Mouse (Mus musculus): Measurements from ENCODE around the gene Lat. TPM values are rescaled to one million over a fixed set of nuclear protein-coding genes. Genes with fewer than 3 reads are reported as not detected.
"Not testable (repeated sequence)": the region's sequence is repeated elsewhere in the genome, so short reads cannot be mapped to it uniquely, and the experiment has no call there.

Lat gene
- polyA plus RNA-seq, 1 experiment from 2014 or later = 2.0 TPM

DNA sequence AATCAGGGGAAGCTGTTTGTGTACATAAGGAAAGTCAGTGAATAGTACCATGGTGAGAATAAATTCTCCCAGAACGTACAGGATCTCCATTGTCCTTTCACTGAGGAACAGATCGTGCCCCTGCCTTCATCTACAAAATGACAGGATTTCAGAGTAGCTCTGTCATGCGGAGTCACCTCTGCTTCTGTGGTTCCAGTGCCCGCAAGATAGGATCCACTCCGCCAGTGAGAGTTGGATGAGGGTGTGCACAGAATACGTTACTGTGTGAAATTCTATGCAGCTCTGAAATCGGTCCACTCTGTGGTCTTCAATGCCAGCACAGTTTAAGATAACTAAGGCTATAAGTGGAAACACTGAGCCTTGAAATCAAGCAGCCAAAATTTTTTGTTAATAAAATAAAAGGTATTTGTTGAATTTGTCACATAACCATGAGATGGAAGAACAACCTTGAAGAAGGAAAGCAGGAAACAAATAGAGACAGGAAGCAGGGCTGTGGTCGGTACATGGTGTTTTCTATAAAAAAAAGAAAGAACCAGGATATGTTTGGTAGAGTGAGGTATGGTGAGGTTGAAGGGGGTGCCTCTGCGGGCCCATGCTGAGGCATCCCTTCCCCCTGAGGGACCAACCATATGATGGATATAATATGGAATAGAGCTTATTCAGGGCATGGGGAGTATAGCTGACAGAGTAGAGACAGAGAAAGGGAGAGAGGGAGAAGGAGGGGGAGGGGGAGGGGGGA is 39.3 kb downstream of the Lat start:
- no peak for ATAC-seq (ENCODE audit: insufficient read depth, low FRiP score)

DNA sequence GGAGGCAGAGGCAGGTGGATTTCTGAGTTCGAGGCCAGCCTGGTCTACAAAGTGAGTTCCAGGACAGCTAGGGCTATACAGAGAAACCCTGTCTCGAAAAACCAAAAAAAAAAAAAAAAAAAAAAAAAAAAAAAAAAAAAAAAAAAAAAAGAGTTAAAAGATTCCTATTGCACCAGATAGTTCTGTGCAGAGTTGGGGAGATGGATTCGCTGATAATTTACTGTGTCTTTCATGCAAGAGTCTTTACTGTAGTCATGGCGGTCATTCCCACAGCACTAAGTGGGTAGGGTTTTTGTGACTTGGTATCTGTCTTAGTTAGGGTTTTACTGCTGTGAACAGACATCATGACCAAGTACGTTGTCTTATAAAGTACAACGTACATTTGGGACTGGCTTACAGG is 40.5 kb downstream of the Lat start:
- H3K36me3 ChIP-seq (ENCODE audit: control insufficient read depth, insufficient read depth, low read length); H3K9me3 ChIP-seq (replicated peaks; ENCODE audit: control insufficient read depth, low read length); H3K9ac ChIP-seq (ENCODE audit: low read length); H3K4me3 ChIP-seq (replicated peaks; ENCODE audit: low read length); H3K4me2 ChIP-seq (ENCODE audit: low read depth, low read length); ATAC-seq (ENCODE audit: insufficient read depth, low FRiP score); H3K4me1 ChIP-seq (ENCODE audit: control insufficient read depth, insufficient read depth, low read length); H3K27me3 ChIP-seq (ENCODE audit: control insufficient read depth, insufficient read depth, low read length); H3K27ac ChIP-seq (ENCODE audit: low read length): not testable (repeated sequence)
- WGBS = 88% methylated on average over 5 of the region's 6 CpGs

More for the DNA sequence above, 39.3 kb downstream of the Lat start:
- Histone ChIP-seq H3K9me3 (replicated peaks; ENCODE audit: control insufficient read depth, low read length) (no peaks in the 10 kb centered on the region), H3K4me1 (ENCODE audit: control insufficient read depth, insufficient read depth, low read length) (no peaks in the 10 kb centered on the region), H3K4me2 (ENCODE audit: low read depth, low read length) (no peak overlapping the region), H3K36me3 (ENCODE audit: control insufficient read depth, insufficient read depth, low read length) (no peaks in the 10 kb centered on the region), H3K27ac (ENCODE audit: low read length) (no peak overlapping the region), H3K27me3 (ENCODE audit: control insufficient read depth, insufficient read depth, low read length) (no peaks in the 10 kb centered on the region; the same call in 1 of the 2 replicates), H3K9ac (ENCODE audit: low read length) (no peak overlapping the region), H3K4me3 (replicated peaks; ENCODE audit: low read length) (no peak overlapping the region)
- WGBS = 77% methylated on average over 9 of the region's 9 CpGs

- not testable (repeated sequence) for H3K27me3 ChIP-seq (ENCODE audit: control insufficient read depth, insufficient read depth, low read length); H3K9ac ChIP-seq (ENCODE audit: low read length); H3K36me3 ChIP-seq (ENCODE audit: control insufficient read depth, insufficient read depth, low read length); H3K4me3 ChIP-seq (replicated peaks; ENCODE audit: low read length); ATAC-seq (ENCODE audit: insufficient read depth, low FRiP score); H3K9me3 ChIP-seq (replicated peaks; ENCODE audit: control insufficient read depth, low read length); H3K4me2 ChIP-seq (ENCODE audit: low read depth, low read length); H3K4me1 ChIP-seq (ENCODE audit: control insufficient read depth, insufficient read depth, low read length); H3K27ac ChIP-seq (ENCODE audit: low read length)
- 17% methylated on average over 9 of the region's 9 CpGs for WGBS
Observed at GRCm38 (mm10) chr7:126325576-126326273, 43.6 kb downstream of the Lat start.

DNA sequence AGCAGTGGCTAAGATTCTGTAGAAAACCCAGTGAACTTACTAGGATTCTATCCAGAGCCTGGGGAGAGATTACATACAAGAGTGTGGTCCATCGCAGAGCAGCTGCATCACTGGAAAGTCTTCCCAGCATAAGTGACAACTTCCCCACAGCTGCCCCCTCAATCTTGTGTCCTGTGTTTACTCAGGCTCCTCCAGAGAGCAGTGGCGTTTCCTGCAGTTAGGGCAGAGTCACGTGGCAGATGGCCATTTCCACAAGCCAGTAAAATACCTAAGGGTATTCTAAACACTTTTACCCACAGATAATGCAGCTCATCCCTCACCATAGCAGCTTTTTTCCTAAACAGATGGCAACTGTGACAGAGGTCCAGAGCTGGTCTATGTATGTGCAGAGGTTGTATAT is 44.6 kb downstream of the Lat start:
- no peak overlapping the region for H3K9ac ChIP-seq (ENCODE audit: low read length)
- H3K27ac ChIP-seq (ENCODE audit: low read length) = peak overlapping the region; percentile 29; the same call in 1 of the 2 replicates
- WGBS = 13% methylated on average over 3 of the region's 3 CpGs
- H3K36me3 ChIP-seq (ENCODE audit: control insufficient read depth, insufficient read depth, low read length) = no peaks in the 10 kb centered on the region
- no peak overlapping the region for H3K4me3 ChIP-seq (replicated peaks; ENCODE audit: low read length)
- H3K27me3 ChIP-seq (ENCODE audit: control insufficient read depth, insufficient read depth, low read length) = no peaks in the 10 kb centered on the region; the same call in 1 of the 2 replicates
- no peaks in the 10 kb centered on the region for H3K9me3 ChIP-seq (replicated peaks; ENCODE audit: control insufficient read depth, low read length)
- H3K4me1 ChIP-seq (ENCODE audit: control insufficient read depth, insufficient read depth, low read length) = no peaks in the 10 kb centered on the region
- ATAC-seq (ENCODE audit: insufficient read depth, low FRiP score) = no peak
- H3K4me2 ChIP-seq (ENCODE audit: low read depth, low read length) = no peak overlapping the region

- H3K36me3 ChIP-seq (ENCODE audit: control insufficient read depth, insufficient read depth, low read length) = no peaks in the 10 kb centered on the region
- H3K4me3 ChIP-seq (replicated peaks; ENCODE audit: low read length) = no peak overlapping the region
- no peak overlapping the region for H3K9ac ChIP-seq (ENCODE audit: low read length)
- H3K4me2 ChIP-seq (ENCODE audit: low read depth, low read length) = no peak overlapping the region
- H3K27me3 ChIP-seq (ENCODE audit: control insufficient read depth, insufficient read depth, low read length) = no peaks in the 10 kb centered on the region; the same call in 1 of the 2 replicates
- no peak for ATAC-seq (ENCODE audit: insufficient read depth, low FRiP score)
- WGBS = 6% methylated on average over 11 of the region's 11 CpGs
- no peaks in the 10 kb centered on the region for H3K4me1 ChIP-seq (ENCODE audit: control insufficient read depth, insufficient read depth, low read length)
- no peaks in the 10 kb centered on the region for H3K9me3 ChIP-seq (replicated peaks; ENCODE audit: control insufficient read depth, low read length)
- no peak overlapping the region for H3K27ac ChIP-seq (ENCODE audit: low read length)
Observed at GRCm38 (mm10) chr7:126323729-126324128, 45.6 kb downstream of the Lat start.

DNA sequence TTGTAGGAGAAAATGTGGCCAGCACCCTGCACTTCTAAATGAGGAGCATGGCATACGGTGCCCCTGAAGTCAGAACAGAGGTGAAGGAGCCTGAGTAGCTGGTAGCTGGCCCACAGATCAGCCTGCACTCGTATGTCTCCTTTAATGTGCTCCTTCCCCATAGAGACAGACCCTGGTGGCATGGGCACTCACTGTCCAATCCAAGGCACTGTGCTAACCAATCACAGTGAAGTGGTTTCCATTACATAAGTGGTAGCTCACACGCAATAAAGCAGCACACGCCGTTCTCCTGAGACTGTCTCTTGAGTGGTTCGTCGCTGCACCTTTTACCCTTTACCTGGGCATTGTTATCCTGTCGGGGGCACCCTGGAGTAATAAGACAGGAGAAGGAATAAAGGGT is 55.1 kb downstream of the Lat start:
- H3K27me3 ChIP-seq (ENCODE audit: control insufficient read depth, insufficient read depth, low read length) = no peaks in the 10 kb centered on the region
- H3K9me3 ChIP-seq (replicated peaks; ENCODE audit: control insufficient read depth, low read length) = no peaks in the 10 kb centered on the region
- WGBS = 69% methylated on average over 8 of the region's 8 CpGs
- H3K4me3 ChIP-seq (replicated peaks; ENCODE audit: low read length) = no peak overlapping the region
- H3K4me2 ChIP-seq (ENCODE audit: low read depth, low read length) = no peak overlapping the region
- H3K4me1 ChIP-seq (ENCODE audit: control insufficient read depth, insufficient read depth, low read length) = no peaks in the 10 kb centered on the region
- no peaks in the 10 kb centered on the region for H3K36me3 ChIP-seq (ENCODE audit: control insufficient read depth, insufficient read depth, low read length)
- ATAC-seq (ENCODE audit: insufficient read depth, low FRiP score) = no peak
- H3K27ac ChIP-seq (ENCODE audit: low read length) = no peak overlapping the region
- no peak overlapping the region for H3K9ac ChIP-seq (ENCODE audit: low read length)

Small RNA genes within 50 kb of the gene (microRNA-seq; reads per million reads assigned to microRNA genes)
- not detected for gene Mir7058

Other genes with a start within 250 kb of the Lat start
- gene Xpo6, start 169.1 kb downstream of the Lat start, polyA plus RNA-seq (2015; fragmentation: Nextera tagmentation; extraction: Ambion mirVana) = 35.4 and 36.9 TPM in 2 replicates
- gene Sbk1, start 97.0 kb downstream of the Lat start, polyA plus RNA-seq (2015; fragmentation: Nextera tagmentation; extraction: Ambion mirVana) = 8.1 and 9.7 TPM in 2 replicates
- 48.1 and 52.4 TPM in 2 replicates for gene Spns1, start 7.9 kb upstream of the Lat start, polyA plus RNA-seq (2015; fragmentation: Nextera tagmentation; extraction: Ambion mirVana)
- 1.1 and 1.4 TPM in 2 replicates for gene Nfatc2ip, start 27.2 kb upstream of the Lat start, polyA plus RNA-seq (2015; fragmentation: Nextera tagmentation; extraction: Ambion mirVana)
- gene Cd19, start 45.3 kb upstream of the Lat start, polyA plus RNA-seq (2015; fragmentation: Nextera tagmentation; extraction: Ambion mirVana) = 0.62 and 0.75 TPM in 2 replicates
- gene Rabep2, start 59.2 kb upstream of the Lat start, polyA plus RNA-seq (2015; fragmentation: Nextera tagmentation; extraction: Ambion mirVana) = 28.0 and 31.5 TPM in 2 replicates
- gene Atp2a1, start 93.5 kb upstream of the Lat start, polyA plus RNA-seq (2015; fragmentation: Nextera tagmentation; extraction: Ambion mirVana) = 4.0 and 110 TPM in 2 replicates
- gene Sh2b1, start 105.9 kb upstream of the Lat start, polyA plus RNA-seq (2015; fragmentation: Nextera tagmentation; extraction: Ambion mirVana) = 40.9 and 42.1 TPM in 2 replicates
- gene Tufm, start 117.8 kb upstream of the Lat start, polyA plus RNA-seq (2015; fragmentation: Nextera tagmentation; extraction: Ambion mirVana) = 140 and 154 TPM in 2 replicates
- gene Atxn2l, start 133.9 kb upstream of the Lat start, polyA plus RNA-seq (2015; fragmentation: Nextera tagmentation; extraction: Ambion mirVana) = 31.2 and 33.4 TPM in 2 replicates
- 165 and 176 TPM in 2 replicates for gene Eif3c, start 196.8 kb upstream of the Lat start, polyA plus RNA-seq (2015; fragmentation: Nextera tagmentation; extraction: Ambion mirVana)
- gene Apobr, start 215.4 kb upstream of the Lat start, polyA plus RNA-seq (2015; fragmentation: Nextera tagmentation; extraction: Ambion mirVana) = 1.4 and 2.2 TPM in 2 replicates
- 30.4 and 33.3 TPM in 2 replicates for gene Cln3, start 216.2 kb upstream of the Lat start, polyA plus RNA-seq (2015; fragmentation: Nextera tagmentation; extraction: Ambion mirVana)
- gene Il27, start 225.4 kb upstream of the Lat start, polyA plus RNA-seq (2015; fragmentation: Nextera tagmentation; extraction: Ambion mirVana) = not detected in 2 replicates